Mouse (Mus musculus): ENCODE data around the gene Tmem89. TPM values are rescaled to one million over a fixed set of nuclear protein-coding genes. Genes with fewer than 3 reads are reported as not detected.

The Tmem89 gene
- total RNA-seq (2014; rRNA removed) = 0.88 and 1.6 TPM in 2 replicates
- polyA plus RNA-seq (2015; fragmentation: Nextera tagmentation; extraction: Ambion mirVana) = 0.18 and 0.21 TPM in 2 replicates

DNA sequence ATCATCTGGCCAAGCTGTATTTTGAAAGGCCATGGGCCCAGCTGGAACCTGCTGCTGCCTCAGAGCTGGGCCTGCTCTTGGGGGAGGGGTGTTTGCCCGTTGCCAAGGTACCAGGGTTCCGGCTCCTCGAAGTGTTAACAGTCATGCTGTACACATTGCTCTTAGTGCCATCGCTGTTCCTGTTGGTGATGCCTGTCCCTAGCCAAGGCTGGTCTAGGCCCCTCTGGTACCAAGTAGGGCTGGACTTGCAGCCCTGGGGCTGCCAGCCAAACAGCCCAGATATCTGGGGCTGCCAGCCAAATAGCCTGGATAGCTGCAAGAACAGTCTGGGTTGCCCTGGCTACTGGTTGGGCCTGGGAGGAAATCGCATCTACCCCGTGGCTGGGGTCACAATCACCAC lies at the start of gene Tmem89:
TSS of gene Tmem89 (plus strand) at position 129 of the 400 bp plus-strand sequence.
- Histone ChIP-seq H3K9ac (replicated peaks; ENCODE audit: low read length, poor library complexity, severe bottlenecking) (no peak within 1 kb of the TSS), H3K27ac (ENCODE audit: low read depth, low read length) (no peak within 1 kb of the TSS), H3K4me1 (ENCODE audit: insufficient read depth, low read length) (no peaks in the 10 kb centered on the region), H3K4me2 (ENCODE audit: low read depth, low read length, poor library complexity, severe bottlenecking) (no peak within 1 kb of the TSS), H3K36me3 (ENCODE audit: insufficient read depth, low read length) (no peaks in the 10 kb centered on the region), H3K9me3 (ENCODE audit: low read length) (no peaks in the 10 kb centered on the region), H3K27me3 (ENCODE audit: insufficient read depth, low read length) (no peaks in the 10 kb centered on the region), H3K4me3 (ENCODE audit: low read depth, low read length) (no peak within 1 kb of the TSS)
- TF ChIP-seq CTCF (IDR thresholded peaks at IDR 0.05) = no peak
- peak; percentile 90 for ATAC-seq (ENCODE audit: low FRiP score)
- DNase-seq (ENCODE audit: low spot score) = peak; percentile 89
- 68% methylated on average over 6 of the region's 6 CpGs for WGBS

DNA sequence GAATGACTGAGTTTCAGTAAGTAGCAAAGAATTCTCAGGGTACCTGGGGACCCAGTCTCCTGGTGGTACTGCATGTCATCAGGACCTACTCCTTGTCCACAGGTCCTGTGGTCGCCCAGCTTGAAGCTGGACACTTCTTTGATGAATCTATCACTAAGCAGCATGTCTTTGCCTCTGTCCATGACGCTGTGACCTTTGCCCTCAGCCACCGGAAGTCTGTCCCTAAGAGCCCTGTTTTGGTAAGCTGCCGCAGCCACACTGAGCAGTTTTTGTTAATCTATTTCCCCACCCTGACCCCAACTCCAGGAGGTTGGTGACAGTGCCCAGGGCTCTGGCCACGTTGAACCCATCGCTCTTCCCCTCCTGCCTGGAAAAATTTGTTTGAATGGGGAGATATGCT lies 2.1 kb upstream of the Tmem89 start:
- no peaks in the 10 kb centered on the region for H3K9me3 ChIP-seq (ENCODE audit: low read length)
- H3K9ac ChIP-seq (replicated peaks; ENCODE audit: low read length, poor library complexity, severe bottlenecking) = no peak overlapping the region
- no peaks in the 10 kb centered on the region for H3K36me3 ChIP-seq (ENCODE audit: insufficient read depth, low read length)
- no peak overlapping the region for H3K27ac ChIP-seq (ENCODE audit: low read depth, low read length)
- 68% methylated on average over 6 of the region's 6 CpGs for WGBS
- DNase-seq (ENCODE audit: low spot score) (no peak), ATAC-seq (ENCODE audit: low FRiP score) (no peak)
- no peak overlapping the region for H3K4me3 ChIP-seq (ENCODE audit: low read depth, low read length)
- H3K27me3 ChIP-seq (ENCODE audit: insufficient read depth, low read length) = no peaks in the 10 kb centered on the region
- TF ChIP-seq CTCF (IDR thresholded peaks at IDR 0.05) = no peak
- no peak overlapping the region for H3K4me2 ChIP-seq (ENCODE audit: low read depth, low read length, poor library complexity, severe bottlenecking)
- no peaks in the 10 kb centered on the region for H3K4me1 ChIP-seq (ENCODE audit: insufficient read depth, low read length)

DNA sequence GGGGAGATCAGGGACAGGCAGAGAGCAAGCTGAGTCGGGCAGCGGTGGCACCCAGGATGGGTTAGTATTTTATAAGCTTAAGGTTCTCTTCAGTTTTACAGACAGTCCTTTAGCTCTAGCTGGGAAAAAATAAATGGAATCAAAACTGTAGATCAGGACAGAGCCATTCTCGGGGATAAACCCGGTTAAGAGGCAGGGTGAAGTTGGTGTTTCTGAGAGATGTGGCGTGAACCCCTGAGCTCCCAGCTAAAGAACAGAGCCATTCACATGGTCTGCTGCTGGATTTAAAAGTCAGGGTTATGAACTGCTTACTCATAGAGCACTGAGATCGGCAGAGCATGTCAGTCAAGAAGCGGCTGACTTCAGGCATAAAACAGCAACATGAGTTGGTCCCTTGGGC lies 1.3 kb upstream of the Tmem89 start:
- no peak for DNase-seq (ENCODE audit: low spot score)
- no peaks in the 10 kb centered on the region for H3K4me1 ChIP-seq (ENCODE audit: insufficient read depth, low read length)
- WGBS = 85% methylated on average over 7 of the region's 7 CpGs
- ATAC-seq (ENCODE audit: low FRiP score) = no peak
- H3K4me3 ChIP-seq (ENCODE audit: low read depth, low read length) = no peak overlapping the region
- H3K36me3 ChIP-seq (ENCODE audit: insufficient read depth, low read length) = no peaks in the 10 kb centered on the region
- no peak for TF ChIP-seq CTCF (IDR thresholded peaks at IDR 0.05)
- no peak overlapping the region for H3K4me2 ChIP-seq (ENCODE audit: low read depth, low read length, poor library complexity, severe bottlenecking)
- no peaks in the 10 kb centered on the region for H3K27me3 ChIP-seq (ENCODE audit: insufficient read depth, low read length)
- H3K9ac ChIP-seq (replicated peaks; ENCODE audit: low read length, poor library complexity, severe bottlenecking) = no peak overlapping the region
- no peak overlapping the region for H3K27ac ChIP-seq (ENCODE audit: low read depth, low read length)
- H3K9me3 ChIP-seq (ENCODE audit: low read length) = no peaks in the 10 kb centered on the region

DNA sequence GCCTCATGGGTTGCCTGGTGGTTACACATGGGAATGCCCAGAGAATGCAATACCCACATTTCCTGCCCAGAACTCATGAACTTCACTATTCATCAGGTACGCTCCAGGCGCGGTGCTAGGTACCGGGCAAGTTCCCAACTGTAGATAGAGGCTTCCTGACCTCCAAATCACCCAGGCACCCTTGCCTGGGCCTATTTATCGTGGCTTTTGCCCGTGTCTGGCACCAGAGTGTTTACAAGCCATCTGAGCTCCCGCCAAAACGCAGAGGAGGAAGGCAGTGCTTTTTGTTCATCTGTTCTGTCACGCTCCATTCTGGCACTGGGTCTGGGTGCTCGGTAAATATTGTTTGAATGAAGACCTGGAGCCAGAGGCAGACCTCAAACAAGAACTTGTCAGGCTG lies 798 bp upstream of the Tmem89 start:
- no peak for ATAC-seq (ENCODE audit: low FRiP score)

DNA sequence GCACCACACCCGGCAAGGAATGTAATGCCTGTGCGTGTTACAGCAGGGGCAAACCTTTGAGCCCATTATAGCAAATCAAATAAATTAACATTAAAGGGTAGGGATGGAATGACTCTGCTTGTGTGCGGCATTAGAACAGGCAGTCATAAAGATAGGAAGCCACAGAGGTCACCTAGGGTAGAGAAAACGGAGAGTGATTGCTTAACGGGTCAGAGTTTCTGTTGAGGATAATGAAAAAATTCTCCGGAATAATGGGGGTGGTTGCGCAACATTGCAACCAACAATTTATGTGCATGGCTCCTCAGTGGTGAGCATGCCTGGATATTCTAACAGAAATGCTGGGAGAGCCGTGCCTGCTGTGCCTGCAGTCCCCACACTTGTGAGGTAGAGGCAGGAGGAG lies 11.5 kb downstream of the Tmem89 start:
- Histone ChIP-seq H3K4me2 (ENCODE audit: low read depth, low read length, poor library complexity, severe bottlenecking) (no peak overlapping the region), H3K4me3 (ENCODE audit: low read depth, low read length) (no peak overlapping the region), H3K36me3 (ENCODE audit: insufficient read depth, low read length) (no peaks in the 10 kb centered on the region), H3K9ac (replicated peaks; ENCODE audit: low read length, poor library complexity, severe bottlenecking) (no peak overlapping the region), H3K9me3 (ENCODE audit: low read length) (no peaks in the 10 kb centered on the region), H3K27me3 (ENCODE audit: insufficient read depth, low read length) (no peaks in the 10 kb centered on the region), H3K4me1 (ENCODE audit: insufficient read depth, low read length) (no peaks in the 10 kb centered on the region), H3K27ac (ENCODE audit: low read depth, low read length) (no peak overlapping the region)
- DNase-seq (ENCODE audit: low spot score) (no peak), ATAC-seq (ENCODE audit: low FRiP score) (no peak)
- TF ChIP-seq CTCF (IDR thresholded peaks at IDR 0.05) = no peak
- 84% methylated on average over 8 of the region's 8 CpGs for WGBS

More for the DNA sequence above, 798 bp upstream of the Tmem89 start:
- Histone ChIP-seq H3K27ac (ENCODE audit: low read depth, low read length) (no peak overlapping the region), H3K9me3 (ENCODE audit: low read length) (no peaks in the 10 kb centered on the region), H3K4me2 (ENCODE audit: low read depth, low read length, poor library complexity, severe bottlenecking) (no peak overlapping the region), H3K4me1 (ENCODE audit: insufficient read depth, low read length) (no peaks in the 10 kb centered on the region), H3K36me3 (ENCODE audit: insufficient read depth, low read length) (no peaks in the 10 kb centered on the region), H3K9ac (replicated peaks; ENCODE audit: low read length, poor library complexity, severe bottlenecking) (no peak overlapping the region), H3K27me3 (ENCODE audit: insufficient read depth, low read length) (no peaks in the 10 kb centered on the region), H3K4me3 (ENCODE audit: low read depth, low read length) (no peak overlapping the region)
- DNase-seq (ENCODE audit: low spot score) = peak; percentile 30
- 73% methylated on average over 10 of the region's 10 CpGs for WGBS
- TF ChIP-seq CTCF (IDR thresholded peaks at IDR 0.05) = no peak

DNA sequence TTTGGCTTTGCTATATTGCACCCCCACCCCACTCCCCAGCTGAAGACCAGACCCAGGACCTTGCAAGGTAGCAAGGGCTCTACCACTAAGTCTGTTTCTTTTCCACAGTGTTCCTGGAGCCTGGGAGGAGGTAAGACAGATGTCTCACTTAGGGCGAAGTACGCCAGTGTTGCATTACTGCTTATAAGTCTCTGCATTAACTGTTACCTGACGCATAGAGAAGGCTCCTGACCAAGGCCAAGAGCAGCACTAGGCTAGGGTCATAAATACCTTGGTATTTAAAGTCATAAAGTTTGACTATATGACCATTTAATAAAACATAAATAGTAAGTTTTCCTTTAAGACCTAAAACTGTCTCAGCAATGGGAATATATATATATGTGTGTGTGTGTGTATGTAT lies 14.0 kb downstream of the Tmem89 start:
- no peak for ATAC-seq (ENCODE audit: low FRiP score)
- Histone ChIP-seq H3K4me2 (ENCODE audit: low read depth, low read length, poor library complexity, severe bottlenecking) (no peak overlapping the region), H3K4me1 (ENCODE audit: insufficient read depth, low read length) (no peaks in the 10 kb centered on the region), H3K27me3 (ENCODE audit: insufficient read depth, low read length) (no peaks in the 10 kb centered on the region), H3K36me3 (ENCODE audit: insufficient read depth, low read length) (no peaks in the 10 kb centered on the region), H3K9ac (replicated peaks; ENCODE audit: low read length, poor library complexity, severe bottlenecking) (no peak overlapping the region), H3K4me3 (ENCODE audit: low read depth, low read length) (no peak overlapping the region), H3K27ac (ENCODE audit: low read depth, low read length) (no peak overlapping the region), H3K9me3 (ENCODE audit: low read length) (no peaks in the 10 kb centered on the region)
- no peak for DNase-seq (ENCODE audit: low spot score)
- TF ChIP-seq CTCF (IDR thresholded peaks at IDR 0.05) = no peak
- WGBS = 94% methylated on average over 3 of the region's 3 CpGs

Data from midbrain, postnatal 0 days (tissue).